Mouse (Mus musculus) hindbrain, embryonic 13.5 days (tissue): ENCODE measurements at regions not wholly inside any gene's neighbourhood (a gene's known extent, or its start where the extent isn't known, plus 50 kb on each side); places are given as distances from the start of the nearest gene placed in this dataset.

Source experiments
- ATAC-seq: fragments of 200-750 bp; cut with Nextera tagmentation; 2 replicates; pipeline ENCODE4 v1.8.0; 2017; ENCODE audit warnings: moderate TSS enrichment; ENCODE audit not compliant: low FRiP score
- H3K27ac ChIP-seq: fragments of 300-500 bp; sonication (generic); 2 replicates; pipeline ENCODE4 v1.5.1; 2015; ENCODE audit warnings: inconsistent platforms, mild to moderate bottlenecking, moderate library complexity
- H3K27me3 ChIP-seq: fragments of 300-500 bp; sonication (generic); 2 replicates; pipeline ENCODE4 v1.6.1; 2015; ENCODE audit warnings: mild to moderate bottlenecking, inconsistent platforms
- H3K36me3 ChIP-seq: fragments of 300-500 bp; sonication (generic); 2 replicates; pipeline ENCODE4 v1.6.1; 2015; ENCODE audit warnings: mild to moderate bottlenecking, inconsistent platforms
- H3K4me1 ChIP-seq: fragments of 300-500 bp; sonication (generic); replicated peaks from 2 replicates; pipeline ENCODE4 v1.6.1; 2015; ENCODE audit warnings: inconsistent platforms
- H3K4me2 ChIP-seq: fragments of 300-500 bp; sonication (generic); 2 replicates; pipeline ENCODE4 v1.6.1; 2015; ENCODE audit warnings: inconsistent platforms, mild to moderate bottlenecking, moderate library complexity
- H3K4me3 ChIP-seq: fragments of 300-500 bp; sonication (generic); 2 replicates; pipeline ENCODE4 v1.5.1; 2015; ENCODE audit warnings: mild to moderate bottlenecking, inconsistent platforms
- H3K9ac ChIP-seq: fragments of 300-500 bp; sonication (generic); 2 replicates; pipeline ENCODE4 v1.6.1; 2015; ENCODE audit warnings: mild to moderate bottlenecking, inconsistent platforms
- H3K9me3 ChIP-seq: fragments of 300-500 bp; sonication (generic); 2 replicates; pipeline ENCODE4 v1.6.1; 2016; ENCODE audit warnings: inconsistent platforms
- WGBS: fragments of 180-500 bp; shearing (Covaris S2); methylation state at CpG from one replicate; pipeline ENCODE4 v1.1.7; 2015; 5-methylcytosine and 5-hydroxymethylcytosine counted together

DNA sequence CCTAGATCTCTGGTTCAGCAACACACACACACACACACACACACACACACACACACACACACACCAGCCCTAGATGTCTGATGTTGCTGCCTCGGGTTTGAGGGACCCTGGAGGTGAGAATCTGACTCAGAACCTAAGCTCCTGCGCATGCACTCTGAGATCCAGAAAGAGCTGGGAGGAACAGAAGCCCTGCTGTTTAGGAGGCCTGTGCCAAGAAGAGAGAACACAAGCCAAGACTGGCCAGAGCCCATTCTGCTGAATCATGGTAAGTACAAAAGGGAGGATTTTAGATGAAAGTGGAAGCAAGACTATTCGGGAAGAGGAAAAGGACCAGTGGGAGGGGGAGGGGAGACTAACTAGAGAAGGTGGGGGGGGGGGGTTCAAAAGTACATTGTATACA lies 132.2 kb upstream of the Dynlrb2 start:
- 58% methylated on average over 3 of the region's 3 CpGs for WGBS
- H3K9ac ChIP-seq: no peak overlapping the region
- ATAC-seq: no peak

DNA sequence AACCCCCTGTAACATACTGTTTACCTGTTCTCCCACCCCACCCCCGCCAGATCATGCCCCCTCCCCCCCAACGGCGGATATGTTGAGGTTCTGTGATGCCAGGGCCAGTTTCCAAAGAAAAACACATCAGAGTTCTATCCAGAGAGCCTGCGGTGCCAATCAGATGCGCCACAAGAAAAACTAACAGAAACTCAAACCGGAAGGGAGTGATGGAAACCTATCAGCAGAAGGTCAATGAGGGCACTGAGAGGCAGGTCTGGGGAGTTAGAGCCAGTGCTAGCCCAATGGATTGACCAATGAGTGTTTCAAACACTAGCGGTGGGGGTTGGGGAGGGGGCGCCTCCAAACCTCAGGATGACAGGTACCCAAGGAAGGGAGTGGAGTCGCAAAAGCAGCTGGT lies 132.7 kb upstream of the Dynlrb2 start:
- no peak for ATAC-seq
- Histone ChIP-seq H3K36me3 (no peaks in the 10 kb centered on the region), H3K4me1 (peaks cover 4% of the 10 kb centered on the region; the same call in 1 of the 2 replicates), H3K4me2 (no peak overlapping the region), H3K4me3 (no peak overlapping the region), H3K9ac (no peak overlapping the region), H3K27ac (no peak overlapping the region), H3K9me3 (no peaks in the 10 kb centered on the region), H3K27me3 (peaks cover 7% of the 10 kb centered on the region)
- 76% methylated on average over 9 of the region's 9 CpGs for WGBS

More for the DNA sequence above, 132.2 kb upstream of the Dynlrb2 start:
- Histone ChIP-seq H3K27ac (no peak overlapping the region), H3K27me3 (peaks cover 7% of the 10 kb centered on the region), H3K4me3 (no peak overlapping the region), H3K4me2 (no peak overlapping the region), H3K4me1 (peaks cover 1% of the 10 kb centered on the region; the same call in 1 of the 2 replicates), H3K36me3 (no peaks in the 10 kb centered on the region), H3K9me3 (no peaks in the 10 kb centered on the region)

GRCm38 (mm10) chr8:116367491-116367890 lies 137.3 kb upstream of the Dynlrb2 start:
- no peaks in the 10 kb centered on the region for H3K9me3 ChIP-seq
- no peak overlapping the region for H3K4me2 ChIP-seq
- H3K9ac ChIP-seq: no peak overlapping the region
- H3K36me3 ChIP-seq: no peaks in the 10 kb centered on the region
- no peak for ATAC-seq
- 36% methylated on average over 6 of the region's 6 CpGs for WGBS
- no peak overlapping the region for H3K4me3 ChIP-seq
- H3K4me1 ChIP-seq: peaks cover 6% of the 10 kb centered on the region; the same call in 1 of the 2 replicates
- H3K27ac ChIP-seq: no peak overlapping the region
- H3K27me3 ChIP-seq: peaks cover 5% of the 10 kb centered on the region; the same call in 1 of the 2 replicates

- no peak overlapping the region for H3K4me3 ChIP-seq
- no peak overlapping the region for H3K27ac ChIP-seq
- no peak overlapping the region for H3K4me2 ChIP-seq
- peaks cover 6% of the 10 kb centered on the region; the same call in 1 of the 2 replicates for H3K4me1 ChIP-seq
- no peaks in the 10 kb centered on the region for H3K9me3 ChIP-seq
- no peak for ATAC-seq
- WGBS: 84% methylated on average over 3 of the region's 3 CpGs
- H3K9ac ChIP-seq: no peak overlapping the region
- H3K36me3 ChIP-seq: no peaks in the 10 kb centered on the region
- H3K27me3 ChIP-seq: peaks cover 5% of the 10 kb centered on the region; the same call in 1 of the 2 replicates
These were observed 138.1 kb upstream of the Dynlrb2 start for GRCm38 (mm10) chr8:116366706-116367105.

GRCm38 (mm10) chr8:116364751-116365150 lies 140.0 kb upstream of the Dynlrb2 start:
- Histone ChIP-seq H3K36me3 (no peaks in the 10 kb centered on the region), H3K4me1 (peaks cover 6% of the 10 kb centered on the region; the same call in 1 of the 2 replicates), H3K4me3 (no peak overlapping the region), H3K4me2 (no peak overlapping the region), H3K27me3 (peaks cover 5% of the 10 kb centered on the region; the same call in 1 of the 2 replicates), H3K9me3 (no peaks in the 10 kb centered on the region), H3K27ac (no peak overlapping the region), H3K9ac (no peak overlapping the region)
- WGBS: 97% methylated on average over 1 of the region's 1 CpGs
- no peak for ATAC-seq

GRCm38 (mm10) chr8:116364172-116364571 lies 140.6 kb upstream of the Dynlrb2 start:
- Histone ChIP-seq H3K9ac (no peak overlapping the region), H3K4me1 (peaks cover 6% of the 10 kb centered on the region; the same call in 1 of the 2 replicates), H3K4me3 (no peak overlapping the region), H3K4me2 (no peak overlapping the region), H3K9me3 (no peaks in the 10 kb centered on the region), H3K36me3 (no peaks in the 10 kb centered on the region), H3K27ac (no peak overlapping the region), H3K27me3 (peaks cover 5% of the 10 kb centered on the region; the same call in 1 of the 2 replicates)
- no peak for ATAC-seq
- WGBS: 77% methylated on average over 2 of the region's 2 CpGs

DNA sequence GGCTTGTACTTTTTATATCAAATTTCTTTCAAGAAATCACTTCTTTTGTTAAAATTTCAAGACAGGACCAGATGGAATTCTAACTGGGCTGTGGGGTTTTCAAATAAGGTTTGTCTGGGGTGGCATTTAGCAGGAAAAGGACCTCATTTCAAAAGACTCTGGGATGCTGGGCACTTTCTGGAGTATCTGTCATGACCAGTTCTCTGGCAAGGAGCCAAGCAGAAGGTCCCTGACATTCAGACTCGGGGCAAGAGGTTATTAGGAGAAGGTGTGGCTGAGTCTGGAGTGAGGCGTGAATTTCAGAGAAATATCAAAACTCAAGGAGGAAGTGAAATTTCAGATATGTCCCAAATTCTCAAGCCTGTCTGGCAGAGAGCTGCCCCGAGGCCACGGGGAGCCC lies 142.4 kb upstream of the Dynlrb2 start:
- no peaks in the 10 kb centered on the region for H3K36me3 ChIP-seq
- H3K4me3 ChIP-seq: no peak overlapping the region
- WGBS: 86% methylated on average over 4 of the region's 4 CpGs
- no peaks in the 10 kb centered on the region for H3K9me3 ChIP-seq
- no peak for ATAC-seq
- no peak overlapping the region for H3K9ac ChIP-seq
- 0 out of 2 replicates have a peak, but pooled peaks cover 3% of the 10 kb centered on the region for H3K27me3 ChIP-seq
- H3K27ac ChIP-seq: no peak overlapping the region
- no peak overlapping the region for H3K4me2 ChIP-seq
- H3K4me1 ChIP-seq: peaks cover 3% of the 10 kb centered on the region; the same call in 1 of the 2 replicates

- no peak overlapping the region for H3K4me3 ChIP-seq
- no peaks in the 10 kb centered on the region for H3K36me3 ChIP-seq
- WGBS: 80% methylated on average over 4 of the region's 4 CpGs
- no peaks in the 10 kb centered on the region for H3K9me3 ChIP-seq
- H3K27me3 ChIP-seq: no peaks in the 10 kb centered on the region
- no peak overlapping the region for H3K9ac ChIP-seq
- ATAC-seq: no peak
- no peak overlapping the region for H3K27ac ChIP-seq
- no peak overlapping the region for H3K4me2 ChIP-seq
- H3K4me1 ChIP-seq: 0 out of 2 replicates have a peak, but pooled peaks cover 2% of the 10 kb centered on the region
These were observed 145.0 kb upstream of the Dynlrb2 start for GRCm38 (mm10) chr8:116359761-116360160.

GRCm38 (mm10) chr8:116354756-116355155 lies 150.0 kb upstream of the Dynlrb2 start:
- no peak overlapping the region for H3K27ac ChIP-seq
- 80% methylated on average over 6 of the region's 6 CpGs for WGBS
- no peaks in the 10 kb centered on the region for H3K27me3 ChIP-seq
- H3K4me2 ChIP-seq: no peak overlapping the region
- no peak overlapping the region for H3K9ac ChIP-seq
- no peak for ATAC-seq
- no peaks in the 10 kb centered on the region for H3K36me3 ChIP-seq
- H3K9me3 ChIP-seq: no peaks in the 10 kb centered on the region
- H3K4me3 ChIP-seq: no peak overlapping the region
- no peaks in the 10 kb centered on the region for H3K4me1 ChIP-seq

GRCm38 (mm10) chr8:116353911-116354310 lies 150.9 kb upstream of the Dynlrb2 start:
- H3K4me1 ChIP-seq: no peaks in the 10 kb centered on the region
- no peak overlapping the region for H3K9ac ChIP-seq
- no peak overlapping the region for H3K27ac ChIP-seq
- 96% methylated on average over 5 of the region's 5 CpGs for WGBS
- no peaks in the 10 kb centered on the region for H3K36me3 ChIP-seq
- ATAC-seq: no peak
- H3K27me3 ChIP-seq: no peaks in the 10 kb centered on the region
- no peak overlapping the region for H3K4me2 ChIP-seq
- no peak overlapping the region for H3K4me3 ChIP-seq
- no peaks in the 10 kb centered on the region for H3K9me3 ChIP-seq

DNA sequence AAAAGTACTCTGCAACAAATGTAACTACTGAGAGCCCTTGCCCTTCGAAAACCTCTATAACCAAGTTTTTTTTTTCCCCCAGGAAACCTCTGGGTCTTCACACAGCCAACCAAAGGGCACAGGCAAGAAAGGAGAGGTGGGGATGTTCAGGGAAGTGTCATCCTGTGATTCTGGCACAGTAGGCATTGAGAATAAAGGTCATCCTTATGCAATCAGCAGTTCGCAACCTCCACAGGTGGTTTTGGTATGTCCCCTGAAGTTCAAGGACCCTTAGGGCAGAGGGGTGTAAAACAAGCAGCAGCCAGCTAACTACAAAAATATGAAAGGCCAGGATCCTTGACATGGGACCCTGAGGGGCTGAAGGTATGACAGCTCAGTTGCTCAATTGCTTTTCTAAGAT lies 152.1 kb upstream of the Dynlrb2 start:
- no peaks in the 10 kb centered on the region for H3K4me1 ChIP-seq
- no peaks in the 10 kb centered on the region for H3K27me3 ChIP-seq
- no peak overlapping the region for H3K4me3 ChIP-seq
- ATAC-seq: no peak
- 90% methylated on average over 2 of the region's 2 CpGs for whole genome bisulfite sequencing
- no peaks in the 10 kb centered on the region for H3K36me3 ChIP-seq
- H3K27ac ChIP-seq: no peak overlapping the region
- no peak overlapping the region for H3K4me2 ChIP-seq
- no peaks in the 10 kb centered on the region for H3K9me3 ChIP-seq
- no peak overlapping the region for H3K9ac ChIP-seq

DNA sequence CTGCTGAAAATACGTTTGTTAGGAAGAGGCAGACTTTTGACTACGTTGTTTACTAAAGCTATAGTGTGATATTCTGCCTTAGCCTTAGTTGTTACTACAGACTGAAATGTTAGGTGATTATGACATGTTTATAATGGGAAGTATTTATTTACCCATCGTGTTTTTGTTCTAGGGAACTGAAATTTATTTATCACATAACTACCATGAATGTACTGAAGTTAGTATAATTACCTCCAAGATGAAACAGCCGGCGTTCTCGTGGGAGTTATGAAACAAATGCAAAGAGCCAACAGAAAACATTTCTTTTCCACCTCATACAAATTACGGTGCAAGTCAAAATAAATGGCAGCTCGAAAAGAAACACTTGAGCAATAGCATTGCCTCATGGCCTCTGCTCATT lies 155.8 kb upstream of the Dynlrb2 start:
- Histone ChIP-seq H3K27ac (no peak overlapping the region), H3K4me3 (no peak overlapping the region), H3K9ac (no peak overlapping the region), H3K9me3 (no peaks in the 10 kb centered on the region), H3K4me2 (no peak overlapping the region), H3K36me3 (no peaks in the 10 kb centered on the region), H3K4me1 (no peaks in the 10 kb centered on the region), H3K27me3 (0 out of 2 replicates have a peak, but pooled peaks cover 3% of the 10 kb centered on the region)
- WGBS: 87% methylated on average over 8 of the region's 8 CpGs
- ATAC-seq: no peak

- Histone ChIP-seq H3K36me3 (no peaks in the 10 kb centered on the region), H3K4me2 (no peak overlapping the region), H3K9ac (no peak overlapping the region), H3K27ac (no peak overlapping the region), H3K9me3 (no peaks in the 10 kb centered on the region), H3K4me1 (no peaks in the 10 kb centered on the region), H3K4me3 (no peak overlapping the region), H3K27me3 (0 out of 2 replicates have a peak, but pooled peaks cover 3% of the 10 kb centered on the region)
- 94% methylated on average over 5 of the region's 5 CpGs for WGBS
- ATAC-seq: no peak
These were observed 157.8 kb upstream of the Dynlrb2 start for GRCm38 (mm10) chr8:116346990-116347389.
